Mouse (Mus musculus): Measurements from ENCODE around the gene Capn12. TPM values are rescaled to one million over a fixed set of nuclear protein-coding genes. Genes with fewer than 3 reads are reported as not detected.

Gene Capn12
- polyA plus RNA-seq, 1 experiment = 0.73 TPM

Other genes starting within 250 kb of the Capn12 start
- 9.4 and 12.6 TPM in 2 replicates for gene Fbxo27, start 188.6 kb upstream of the Capn12 start, polyA plus RNA-seq (2012; rRNA removed)
- 6.1 and 6.8 TPM in 2 replicates for gene Fbxo17, start 164.6 kb upstream of the Capn12 start, polyA plus RNA-seq (2012; rRNA removed)
- gene Mrps12, start 139.6 kb upstream of the Capn12 start, polyA plus RNA-seq (2012; rRNA removed) = 53.5 and 59.2 TPM in 2 replicates
- gene Sars2, start 139.4 kb upstream of the Capn12 start, polyA plus RNA-seq (2012; rRNA removed) = 9.9 and 10.6 TPM in 2 replicates
- gene Ccer2, start 125.2 kb upstream of the Capn12 start, polyA plus RNA-seq (2012; rRNA removed) = 0.06 TPM in 1 of 2 replicates, not detected in the other
- gene Sirt2, start 114.7 kb upstream of the Capn12 start, polyA plus RNA-seq (2012; rRNA removed) = 84.7 and 100 TPM in 2 replicates
- 16.4 and 18.6 TPM in 2 replicates for gene Nfkbib, start 113.9 kb upstream of the Capn12 start, polyA plus RNA-seq (2012; rRNA removed)
- gene Rinl, start 92.5 kb upstream of the Capn12 start, polyA plus RNA-seq (2012; rRNA removed) = 2.6 and 4.1 TPM in 2 replicates
- 325 and 346 TPM in 2 replicates for gene Hnrnpl, start 72.9 kb upstream of the Capn12 start, polyA plus RNA-seq (2012; rRNA removed)
- 246 and 303 TPM in 2 replicates for gene Ech1, start 56.2 kb upstream of the Capn12 start, polyA plus RNA-seq (2012; rRNA removed)
- 29.4 and 39.9 TPM in 2 replicates for gene Lgals4, start 47.6 kb upstream of the Capn12 start, polyA plus RNA-seq (2012; rRNA removed)
- gene Lgals7, start 17.6 kb upstream of the Capn12 start, polyA plus RNA-seq (2012; rRNA removed) = 1.3 and 3.6 TPM in 2 replicates
- gene Actn4, start 80.9 kb downstream of the Capn12 start, polyA plus RNA-seq (2012; rRNA removed) = 285 and 345 TPM in 2 replicates
- 368 and 380 TPM in 2 replicates for gene Eif3k, start 100.4 kb downstream of the Capn12 start, polyA plus RNA-seq (2012; rRNA removed)
- 3.6 and 3.8 TPM in 2 replicates for gene Map4k1, start 100.6 kb downstream of the Capn12 start, polyA plus RNA-seq (2012; rRNA removed)
- 0.15 and 0.21 TPM in 2 replicates for gene Ryr1, start 243.8 kb downstream of the Capn12 start, polyA plus RNA-seq (2012; rRNA removed)

All from urinary bladder, adult 2 months (tissue).